ENCODE assay signal across 13 mouse cellular contexts in genomic region chr6:95713245-95713644, GRCm38 (mm10). TPM values are rescaled to one million over a fixed set of nuclear protein-coding genes. Genes with fewer than 3 reads are reported as not detected.
A peak's percentile ranks its signal among the peaks of the same experiment; 100 is the strongest.
DNase-seq lines count a peak whose midpoint lies in the region; TF ChIP-seq lines count a peak whose summit lies in the region.
"Had no signal": no experiment of that assay in that cellular context is flagged by ENCODE, and none has a peak within 500 bp of the region (broad histone marks: within the 10 kb centered on the region; RNA-seq: fewer than 3 reads in every experiment).

No protein-coding gene starts in this region.

- no peak overlapping the region for H3K4me3 ChIP-seq in heart, adult 2 months
- no peak overlapping the region for H3K4me3 ChIP-seq in embryonic facial prominence, embryonic 10.5 days
- H3K4me3 ChIP-seq: forebrain, embryonic 12.5 days; hindbrain, embryonic 13.5 days; left cerebral cortex, adult 2 months; lung, embryonic 15.5 days had no signal

- peak; percentile 12 for DNase-seq in lung, postnatal 36 days
- no peak for DNase-seq in lung, postnatal 4 days
- peak; percentile 51 to 64 for DNase-seq in heart, adult 2 months
- DNase-seq in kidney, adult 11 months, result peak; percentile 89
- DNase-seq in ovary, postnatal 14 days (ENCODE audit: low spot score), result peak; percentile 29
- no peak for DNase-seq in left cerebral cortex, postnatal 36 days (ENCODE audit: low spot score in 2 of 2)
- DNase-seq in embryonic facial prominence, embryonic 10.5 days (ENCODE audit: low spot score), result no peak
- DNase-seq: right cerebral cortex, postnatal 4 days; thymus, postnatal 36 days had no signal

- no peaks in the 10 kb centered on the region for H3K36me3 ChIP-seq in heart, adult 2 months (ENCODE audit: control insufficient read depth, insufficient read depth, low read length)
- H3K36me3 ChIP-seq in embryonic facial prominence, embryonic 10.5 days (replicated peaks), result no peaks in the 10 kb centered on the region
- H3K36me3 ChIP-seq: forebrain, embryonic 12.5 days; hindbrain, embryonic 13.5 days; lung, embryonic 15.5 days had no signal

- no peak overlapping the region for H3K9ac ChIP-seq in heart, adult 2 months (ENCODE audit: low read depth, low read length)
- H3K9ac ChIP-seq: forebrain, embryonic 12.5 days; hindbrain, embryonic 13.5 days; lung, embryonic 15.5 days had no signal

- H3K9me3 ChIP-seq in embryonic facial prominence, embryonic 10.5 days, result no peaks in the 10 kb centered on the region
- H3K9me3 ChIP-seq: forebrain, embryonic 12.5 days; hindbrain, embryonic 13.5 days; lung, embryonic 15.5 days had no signal

- H3K4me1 ChIP-seq in heart, adult 2 months (ENCODE audit: control insufficient read depth, insufficient read depth, low read length), result peaks cover 3% of the 10 kb centered on the region
- H3K4me1 ChIP-seq in embryonic facial prominence, embryonic 10.5 days, result peaks cover 39% of the 10 kb centered on the region

- intact Hi-C loops in heart, adult 2 months (cut with DNase I), result no loop called here
- intact Hi-C loops in left cerebral cortex, postnatal 36 days (cut with DNase I), result no loop called here

- peak overlapping the region; percentile 24 for H3K27ac ChIP-seq in heart, adult 2 months
- H3K27ac ChIP-seq in embryonic facial prominence, embryonic 10.5 days (replicated peaks), result no peak overlapping the region
- H3K27ac ChIP-seq: forebrain, embryonic 12.5 days; hindbrain, embryonic 13.5 days; left cerebral cortex, adult 2 months; lung, embryonic 15.5 days had no signal

- H3K79me2 ChIP-seq in heart, adult 2 months (replicated peaks; ENCODE audit: control insufficient read depth, insufficient read depth, low read length), result peaks cover 1% of the 10 kb centered on the region; the same call in 1 of the 2 replicates

- peak; percentile 45 for TF ChIP-seq CTCF in heart, adult 2 months (IDR thresholded peaks at IDR 0.05)

- no peak for TF ChIP-seq POLR2A in heart, adult 2 months (IDR thresholded peaks at IDR 0.05; ENCODE audit: insufficient read depth, low read depth, low read length)

- WGBS in heart, adult 2 months, result 3% methylated on average over 5 of the region's 5 CpGs
- WGBS in embryonic facial prominence, embryonic 10.5 days, result 48% methylated on average over 5 of the region's 5 CpGs

- no peaks in the 10 kb centered on the region for H3K27me3 ChIP-seq in heart, adult 2 months (ENCODE audit: control insufficient read depth, insufficient read depth, low read length)
- no peaks in the 10 kb centered on the region for H3K27me3 ChIP-seq in embryonic facial prominence, embryonic 10.5 days (replicated peaks; ENCODE audit: low read depth, poor library complexity, severe bottlenecking)
- H3K27me3 ChIP-seq: forebrain, embryonic 12.5 days; hindbrain, embryonic 13.5 days; lung, embryonic 15.5 days had no signal

- TF ChIP-seq EP300 in heart, adult 2 months (IDR thresholded peaks at IDR 0.05; ENCODE audit: insufficient read depth, low read depth, low read length), result no peak

RNA-seq across cellular contexts. Expression of gene Suclg2, which starts 5.4 kb away (rescaled TPM):
- total RNA-seq in heart, adult 2 months (2021), result 100 to 1,000 TPM; 151 to 179 TPM
- polyA plus RNA-seq in heart, adult 2 months (2012; rRNA removed), result 47.8 and 78.8 TPM in 2 replicates
- total RNA-seq in left cerebral cortex, postnatal 36 days (2021), result 10 to 100 TPM; 15.9 to 17.6 TPM
- polyA plus RNA-seq in embryonic facial prominence, embryonic 10.5 days (2016; fragmentation: Nextera tagmentation; extraction: Ambion mirVana), result 55.9 and 56.2 TPM in 2 replicates

Comparison
In these comparisons a context has a peak if more than half of its experiments do, and no peak if none do; other contexts are left out.
1. DNase-seq: peak in lung, postnatal 36 days (single experiment), heart, adult 2 months (2 of 2), kidney, adult 11 months (single experiment) and ovary, postnatal 14 days (single experiment); none in lung, postnatal 4 days (0 of 2), left cerebral cortex, postnatal 36 days (0 of 2) and embryonic facial prominence, embryonic 10.5 days (single experiment).
2. RNA of gene Suclg2, which starts 5.4 kb away (total RNA-seq): 151 to 179 TPM in heart, adult 2 months; 15.9 to 17.6 TPM in left cerebral cortex, postnatal 36 days; every median in the first group is over 4 times any median in the second.